Mouse (Mus musculus): ENCODE data around the gene Casc3.

GRCm38 (mm10) chr11:98810686-98811085, 6.0 kb downstream of the Casc3 start:
- no peak for TF ChIP-seq POLR2A (IDR thresholded peaks at IDR 0.05; ENCODE audit: low read depth, low read length)
- TF ChIP-seq CTCF (IDR thresholded peaks at IDR 0.05; ENCODE audit: extremely low read depth, insufficient read length, insufficient replicate concordance, low read depth, low read length), result no peak

Data from small intestine, adult 2 months (tissue).